Mouse (Mus musculus) stomach, postnatal 0 days (tissue): Measurements from ENCODE around the gene Snx29. TPM values are rescaled to one million over a fixed set of nuclear protein-coding genes. Genes with fewer than 3 reads are reported as not detected.
"Not testable (repeated sequence)": the region's sequence is repeated elsewhere in the genome, so short reads cannot be mapped to it uniquely, and the experiment has no call there.

Experiments
- ATAC-seq: fragments of 200-750 bp; cut with Nextera tagmentation; 2 replicates; pipeline ENCODE4 v1.8.0; 2017; ENCODE audit not compliant: low FRiP score, low TSS enrichment
- DNase-seq: peaks from one replicate; pipeline ENCODE4 v3.0.0-alpha.2; 2016; ENCODE audit warnings: low spot score
- H3K27ac ChIP-seq: fragments of 300-500 bp; sonication (generic); replicated peaks from 2 replicates; pipeline ENCODE4 v1.5.1; 2014; ENCODE audit warnings: mild to moderate bottlenecking, control low read depth
- H3K27me3 ChIP-seq: fragments of 300-500 bp; sonication (generic); 2 replicates; pipeline ENCODE4 v1.6.1; 2014; ENCODE audit warnings: low read length; ENCODE audit not compliant: control insufficient read depth, insufficient read depth
- H3K36me3 ChIP-seq: fragments of 300-500 bp; sonication (generic); 2 replicates; pipeline ENCODE4 v1.6.1; 2014; ENCODE audit warnings: low read length, mixed read lengths; ENCODE audit not compliant: control insufficient read depth, insufficient read depth
- H3K4me1 ChIP-seq: fragments of 300-500 bp; sonication (generic); replicated peaks from 2 replicates; pipeline ENCODE4 v1.6.1; 2014; ENCODE audit warnings: antibody characterized with exemption; ENCODE audit not compliant: control insufficient read depth, insufficient read depth
- H3K4me2 ChIP-seq: fragments of 300-500 bp; sonication (generic); replicated peaks from 2 replicates; pipeline ENCODE4 v1.6.1; 2014; ENCODE audit warnings: low read depth, mild to moderate bottlenecking, control low read depth, moderate library complexity
- H3K4me3 ChIP-seq: fragments of 300-500 bp; sonication (generic); 2 replicates; pipeline ENCODE4 v1.5.1; 2014; ENCODE audit warnings: low read depth, low read length, control low read depth
- H3K9ac ChIP-seq: fragments of 300-500 bp; sonication (generic); 2 replicates; pipeline ENCODE4 v1.6.1; 2014; ENCODE audit warnings: mild to moderate bottlenecking, low read length, control low read depth, mixed read lengths
- H3K9me3 ChIP-seq: fragments of 300-500 bp; sonication (generic); 2 replicates; pipeline ENCODE4 v1.6.1; 2016; ENCODE audit warnings: low read length; ENCODE audit not compliant: control insufficient read depth
- CTCF ChIP-seq: IDR thresholded peaks from 2 replicates; pipeline ENCODE4 v1.5.1; 2016; ENCODE audit warnings: antibody characterized with exemption, low read depth, mild to moderate bottlenecking, moderate library complexity
- EP300 ChIP-seq: optimal IDR thresholded peaks from 2 replicates; pipeline ENCODE3; 2016; ENCODE audit warnings: antibody characterized with exemption
- WGBS: fragments of 180-500 bp; shearing (Covaris S2); extraction: QIAGEN DNeasy Blood & Tissue Kit; methylation state at CpG from one replicate; pipeline ENCODE4 v1.1.7; 2014; 5-methylcytosine and 5-hydroxymethylcytosine counted together
- polyA plus RNA-seq: library from polyadenylated mRNA; unstranded; fragments of >200 nt; fragmentation: Nextera tagmentation; extraction: Ambion mirVana; gene quantifications from 2 replicates; pipeline ENCODE4 v1.2.1, GENCODE M21; 2015

Snx29 gene
- polyA plus RNA-seq, 1 experiment from 2014 or later = 4.8 TPM

- no peak for DNase-seq
- TF ChIP-seq CTCF (no peak), EP300 (no peak)
- Histone ChIP-seq H3K9me3 (no peaks in the 10 kb centered on the region), H3K4me3 (no peak overlapping the region), H3K4me2 (no peak overlapping the region), H3K36me3 (no peaks in the 10 kb centered on the region; the same call in 1 of the 2 replicates), H3K27ac (no peak overlapping the region), H3K4me1 (no peaks in the 10 kb centered on the region), H3K27me3 (no peaks in the 10 kb centered on the region), H3K9ac (no peak overlapping the region)
- no peak for ATAC-seq
- 80% methylated on average over 1 of the region's 1 CpGs for WGBS
Observed at GRCm38 (mm10) chr16:11422165-11422564, 99.5 kb downstream of the Snx29 start.

DNA sequence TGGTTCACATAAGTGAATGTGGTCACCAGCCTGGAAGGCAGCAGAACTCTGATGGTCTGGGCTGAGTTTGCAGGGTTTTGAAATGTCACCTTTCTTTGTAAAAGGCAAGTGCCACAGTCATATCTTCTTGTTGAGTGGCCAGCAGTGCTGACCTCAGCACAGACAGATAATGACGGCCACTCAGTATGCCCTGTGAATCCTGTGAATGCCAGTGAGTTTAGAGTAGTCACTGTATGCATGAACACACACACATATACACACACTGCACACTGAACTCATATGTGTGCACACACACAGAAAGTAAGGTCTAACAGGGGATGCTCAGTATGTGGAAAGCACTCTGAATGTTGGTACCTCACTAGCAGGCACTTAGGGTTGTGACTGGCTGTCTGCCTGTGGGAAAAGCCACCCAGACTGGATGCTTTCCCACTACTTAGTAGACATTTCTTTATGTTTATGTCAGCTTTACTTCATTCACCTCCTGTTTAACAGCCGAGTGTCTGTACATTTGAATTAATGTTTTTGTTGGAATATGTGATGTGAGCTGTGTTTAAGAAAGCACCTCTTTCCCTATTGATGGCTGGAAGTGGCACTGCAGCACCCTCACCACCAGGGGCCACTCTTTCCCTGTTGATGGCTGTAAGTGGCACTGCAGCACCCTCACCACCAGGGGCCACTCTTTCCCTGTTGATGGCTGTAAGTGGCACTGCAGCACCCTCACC, 100.3 kb downstream of the Snx29 start:
- Histone ChIP-seq H3K9ac (no peak overlapping the region), H3K36me3 (no peaks in the 10 kb centered on the region; the same call in 1 of the 2 replicates), H3K27ac (no peak overlapping the region), H3K9me3 (no peaks in the 10 kb centered on the region), H3K4me3 (no peak overlapping the region), H3K4me2 (no peak overlapping the region), H3K4me1 (no peaks in the 10 kb centered on the region), H3K27me3 (no peaks in the 10 kb centered on the region)
- 94% methylated on average over 2 of the region's 2 CpGs for WGBS
- TF ChIP-seq CTCF (peak; percentile 53), EP300 (no peak)
- DNase-seq (no peak), ATAC-seq (peak; percentile 5; the same call in 1 of the 2 replicates)

- not testable (repeated sequence) for H3K36me3 ChIP-seq, H3K9ac ChIP-seq, H3K27me3 ChIP-seq, H3K27ac ChIP-seq, H3K4me2 ChIP-seq, ATAC-seq, H3K9me3 ChIP-seq, H3K4me3 ChIP-seq, H3K4me1 ChIP-seq
- peak; percentile 46 for DNase-seq
- 98% methylated on average over 2 of the region's 2 CpGs for WGBS
- TF ChIP-seq CTCF = peak; percentile 77
Observed at GRCm38 (mm10) chr16:11423611-11424297, 101.0 kb downstream of the Snx29 start.

DNA sequence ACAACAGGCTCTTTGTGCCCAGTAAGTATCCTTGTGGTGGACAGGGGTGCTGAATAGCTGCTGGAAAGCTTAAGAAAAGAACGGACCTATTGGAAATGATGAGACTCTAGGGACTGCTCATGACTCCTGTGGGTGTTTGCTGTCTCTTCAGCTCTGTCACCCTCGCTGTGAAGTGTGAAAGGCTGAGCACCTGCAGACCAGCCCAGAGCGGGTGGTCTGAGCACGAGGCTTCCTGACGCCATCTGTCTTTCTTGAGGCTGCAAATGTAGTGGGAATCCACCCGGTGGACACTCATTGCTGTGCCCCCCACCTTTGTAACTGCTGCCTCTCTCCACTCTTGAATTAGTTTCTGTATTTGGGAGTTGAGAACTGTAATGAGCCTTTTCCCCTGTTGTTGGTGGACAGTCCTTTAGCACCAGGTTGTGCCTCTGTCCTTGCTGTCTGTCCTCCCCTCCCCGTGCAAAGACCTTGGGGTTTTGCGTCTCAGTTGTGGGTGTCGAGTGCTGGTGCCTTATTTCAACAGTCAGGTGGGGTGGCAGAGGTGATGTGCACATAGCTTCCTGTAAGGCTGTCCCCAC, 101.9 kb downstream of the Snx29 start:
- H3K9me3 ChIP-seq = no peaks in the 10 kb centered on the region
- no peak overlapping the region for H3K9ac ChIP-seq
- no peaks in the 10 kb centered on the region; the same call in 1 of the 2 replicates for H3K36me3 ChIP-seq
- H3K27me3 ChIP-seq = no peaks in the 10 kb centered on the region
- no peak overlapping the region for H3K27ac ChIP-seq
- H3K4me2 ChIP-seq = no peak overlapping the region
- WGBS = 86% methylated on average over 9 of the region's 9 CpGs
- no peak for TF ChIP-seq EP300
- TF ChIP-seq CTCF = no peak
- H3K4me1 ChIP-seq = no peaks in the 10 kb centered on the region
- DNase-seq (no peak), ATAC-seq (no peak)
- no peak overlapping the region for H3K4me3 ChIP-seq

DNA sequence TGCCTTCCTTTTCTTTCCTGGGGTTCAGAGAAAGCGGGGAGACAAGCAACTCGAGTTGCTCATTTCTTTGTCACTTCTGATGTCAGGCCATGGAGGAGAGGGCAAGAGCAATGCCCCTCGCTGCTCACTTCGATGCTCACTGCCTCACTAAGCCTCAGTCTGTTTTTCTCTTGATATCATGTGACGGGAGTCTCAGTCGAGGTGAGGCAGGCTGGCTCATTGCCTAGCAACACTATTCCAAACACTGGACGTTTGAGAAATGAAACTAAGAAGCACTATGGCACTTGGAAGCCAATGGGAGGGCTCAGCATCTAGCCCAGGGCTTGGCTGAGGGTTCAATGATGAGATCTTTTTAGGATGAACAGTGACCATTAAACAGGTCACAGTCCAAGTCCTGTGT, 102.6 kb downstream of the Snx29 start:
- DNase-seq (no peak), ATAC-seq (no peak)
- no peaks in the 10 kb centered on the region for H3K9me3 ChIP-seq
- H3K9ac ChIP-seq = no peak overlapping the region
- WGBS = 48% methylated on average over 7 of the region's 7 CpGs
- no peaks in the 10 kb centered on the region for H3K27me3 ChIP-seq
- H3K4me2 ChIP-seq = no peak overlapping the region
- H3K36me3 ChIP-seq = no peaks in the 10 kb centered on the region; the same call in 1 of the 2 replicates
- no peak for TF ChIP-seq CTCF
- no peak for TF ChIP-seq EP300
- no peak overlapping the region for H3K4me3 ChIP-seq
- H3K4me1 ChIP-seq = no peaks in the 10 kb centered on the region
- H3K27ac ChIP-seq = no peak overlapping the region
